Mouse (Mus musculus) A20 (cell line): ENCODE measurements around the gene Gcdh.

Experiments
- DNase-seq: peaks from one replicate; pipeline ENCODE4 v3.0.0-alpha.2; 2011; ENCODE audit warnings: low read depth, low spot score

Gcdh gene

GRCm38 (mm10) chr8:84872309-84872965 is 21.3 kb downstream of the Gcdh start:
- no peak for DNase-seq

GRCm38 (mm10) chr8:84871376-84872308 is 22.1 kb downstream of the Gcdh start, which contains the start of gene Syce2:
Syce2 (plus strand) TSS chr8:84872111.
- peak; percentile 90 for DNase-seq

GRCm38 (mm10) chr8:84856864-84857441 is 36.8 kb downstream of the Gcdh start, which contains the start of gene Farsa:
Farsa (plus strand) TSS chr8:84856989.
- peak; percentile 95 for DNase-seq

GRCm38 (mm10) chr8:84856434-84856833 is 37.3 kb downstream of the Gcdh start:
- DNase-seq: no peak

- DNase-seq: peak; percentile 36
Observed at GRCm38 (mm10) chr8:84847684-84848435, 45.9 kb downstream of the Gcdh start.

- peak; percentile 100 for DNase-seq
Observed at GRCm38 (mm10) chr8:84846722-84847572, 46.8 kb downstream of the Gcdh start, which contains the start of gene Calr. Calr (minus strand) TSS chr8:84846934.

- no peak for DNase-seq
Observed at GRCm38 (mm10) chr8:84846094-84846721, 47.5 kb downstream of the Gcdh start.

GRCm38 (mm10) chr8:84845355-84846093 is 48.2 kb downstream of the Gcdh start:
- peak; percentile 61 for DNase-seq

GRCm38 (mm10) chr8:84844397-84845070 is 49.2 kb downstream of the Gcdh start:
- no peak for DNase-seq

GRCm38 (mm10) chr8:84841514-84841913 is 52.2 kb downstream of the Gcdh start:
- DNase-seq: no peak

- peak; percentile 96 for DNase-seq
Observed at GRCm38 (mm10) chr8:84840248-84840999, 53.3 kb downstream of the Gcdh start, which contains the start of gene Rad23a. Rad23a (minus strand) TSS chr8:84840665.

GRCm38 (mm10) chr8:84839875-84840247 is 53.9 kb downstream of the Gcdh start:
- no peak for DNase-seq

- DNase-seq: no peak
Observed at GRCm38 (mm10) chr8:84839411-84839810, 54.3 kb downstream of the Gcdh start.

- DNase-seq: no peak
Observed at GRCm38 (mm10) chr8:84838513-84838912, 55.2 kb downstream of the Gcdh start.

GRCm38 (mm10) chr8:84837912-84838470 is 55.7 kb downstream of the Gcdh start:
- no peak for DNase-seq

- DNase-seq: no peak
Observed at GRCm38 (mm10) chr8:84837149-84837911, 56.4 kb downstream of the Gcdh start.
